Mouse (Mus musculus) embryo, embryonic 9.5 days (tissue): ENCODE results near the gene Alad.

Experiments
- DNase-seq: peaks from one replicate; pipeline ENCODE4 v3.0.0-alpha.2; 2017; ENCODE audit errors: extremely low spot score

Alad gene

GRCm38 (mm10) chr4:62517538-62518415, 1.9 kb downstream of the Alad start:
- no peak for DNase-seq

GRCm38 (mm10) chr4:62517046-62517445, 2.7 kb downstream of the Alad start:
- no peak for DNase-seq

- no peak for DNase-seq
These were observed 3.1 kb downstream of the Alad start for GRCm38 (mm10) chr4:62516579-62516978.

DNA sequence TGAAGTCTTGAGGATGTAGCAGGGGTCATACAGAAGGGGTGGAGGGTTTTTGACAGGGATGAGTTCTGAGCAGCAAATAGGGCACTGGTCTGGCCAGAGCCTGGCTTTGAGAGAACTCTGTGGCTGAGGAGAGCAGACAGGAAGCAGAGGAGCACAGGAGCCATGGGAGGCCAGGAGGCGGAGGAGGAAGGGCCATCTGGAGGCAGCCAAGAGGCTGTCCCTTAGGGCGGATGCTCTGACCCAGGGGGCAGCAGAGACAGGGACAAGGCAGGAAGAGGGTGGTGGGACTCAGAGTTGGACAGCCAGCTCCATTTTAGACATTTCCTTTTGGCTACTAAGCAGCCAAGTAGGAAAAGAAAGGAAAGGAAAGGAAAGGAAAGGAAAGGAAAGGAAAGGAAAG, 3.6 kb downstream of the Alad start:
- DNase-seq: no peak

DNA sequence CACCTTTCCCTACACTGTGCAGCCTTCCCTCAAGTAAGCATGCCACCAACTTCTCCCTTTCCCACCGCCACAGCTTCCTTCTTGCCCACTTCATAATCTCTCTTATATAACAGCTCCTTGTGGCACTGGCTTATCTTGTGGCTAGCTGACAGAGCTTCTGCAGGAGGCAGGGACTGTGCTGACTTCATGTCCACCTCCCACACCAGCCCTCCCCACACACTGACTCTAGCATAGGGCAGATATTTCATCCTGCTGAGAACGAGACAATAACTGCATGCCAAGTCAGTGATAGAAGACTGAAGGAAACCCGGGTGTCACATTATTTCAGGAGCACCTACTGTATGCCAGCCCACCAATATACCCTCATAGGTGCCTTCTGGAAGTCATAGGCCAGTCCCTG, 4.2 kb downstream of the Alad start:
- no peak for DNase-seq

DNA sequence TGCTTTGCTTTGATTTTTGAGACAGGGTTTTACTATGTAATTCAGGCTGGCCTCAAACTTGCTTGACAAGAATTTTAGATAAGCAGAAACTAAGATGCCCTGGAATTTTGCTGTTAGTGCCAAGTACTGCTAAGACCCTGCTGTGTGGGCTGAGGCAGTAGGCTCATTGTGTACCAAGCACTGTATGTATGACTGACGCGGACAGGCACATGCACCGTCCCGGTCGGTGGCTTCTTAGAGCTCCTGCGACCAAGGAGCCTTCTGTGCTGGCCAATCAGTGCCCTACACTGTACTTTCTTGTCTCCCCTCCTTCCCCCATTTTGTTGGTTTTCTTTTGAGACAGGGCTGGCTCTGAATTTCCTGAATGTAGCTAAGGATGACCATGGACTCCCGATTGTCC, 4.7 kb downstream of the Alad start:
- DNase-seq: no peak

- DNase-seq: no peak
These were observed 5.7 kb downstream of the Alad start for GRCm38 (mm10) chr4:62513998-62514506.

GRCm38 (mm10) chr4:62509946-62510345, 9.8 kb downstream of the Alad start:
- DNase-seq: no peak

DNA sequence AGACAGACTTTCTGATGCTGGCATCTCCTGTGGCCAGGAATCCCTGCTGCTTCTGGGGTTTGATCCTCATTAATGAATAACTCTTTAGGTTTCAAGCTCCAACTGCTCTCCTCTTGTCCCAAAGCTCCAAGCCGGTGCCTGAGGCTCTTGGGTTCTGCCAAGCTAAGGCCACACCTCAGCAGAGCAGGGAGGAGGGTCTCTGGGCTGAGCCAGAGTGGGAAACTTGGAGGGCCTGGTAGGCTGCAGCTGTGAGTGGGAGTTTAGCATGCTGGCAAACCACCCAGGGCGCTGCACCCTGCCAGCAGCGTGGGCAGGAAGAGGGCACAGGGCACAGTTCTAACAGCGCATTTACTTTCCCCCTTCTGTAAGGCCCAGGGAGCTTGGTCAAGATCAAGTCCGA, 10.9 kb downstream of the Alad start:
- no peak for DNase-seq

DNA sequence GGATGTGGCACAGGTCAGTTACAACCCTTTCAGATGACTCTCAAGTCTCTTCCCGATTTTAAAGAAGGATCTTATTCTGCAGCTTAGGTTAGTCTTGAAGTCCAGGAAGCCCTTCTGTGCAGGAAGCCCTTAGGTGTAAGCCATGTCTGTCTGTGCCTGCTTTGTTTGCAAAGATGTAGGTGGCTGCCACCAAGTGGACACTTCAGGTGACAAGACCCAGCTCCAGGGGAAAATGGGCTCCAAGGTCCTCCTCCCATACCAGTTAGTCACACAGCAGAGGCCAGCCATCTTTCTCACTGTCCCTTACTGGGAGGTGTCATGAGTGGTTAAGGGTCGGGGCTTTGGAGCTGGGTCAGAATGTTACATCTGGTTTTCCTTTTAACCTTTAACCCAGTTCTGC, 12.9 kb downstream of the Alad start:
- no peak for DNase-seq

GRCm38 (mm10) chr4:62505991-62506390, 13.7 kb downstream of the Alad start:
- no peak for DNase-seq

DNA sequence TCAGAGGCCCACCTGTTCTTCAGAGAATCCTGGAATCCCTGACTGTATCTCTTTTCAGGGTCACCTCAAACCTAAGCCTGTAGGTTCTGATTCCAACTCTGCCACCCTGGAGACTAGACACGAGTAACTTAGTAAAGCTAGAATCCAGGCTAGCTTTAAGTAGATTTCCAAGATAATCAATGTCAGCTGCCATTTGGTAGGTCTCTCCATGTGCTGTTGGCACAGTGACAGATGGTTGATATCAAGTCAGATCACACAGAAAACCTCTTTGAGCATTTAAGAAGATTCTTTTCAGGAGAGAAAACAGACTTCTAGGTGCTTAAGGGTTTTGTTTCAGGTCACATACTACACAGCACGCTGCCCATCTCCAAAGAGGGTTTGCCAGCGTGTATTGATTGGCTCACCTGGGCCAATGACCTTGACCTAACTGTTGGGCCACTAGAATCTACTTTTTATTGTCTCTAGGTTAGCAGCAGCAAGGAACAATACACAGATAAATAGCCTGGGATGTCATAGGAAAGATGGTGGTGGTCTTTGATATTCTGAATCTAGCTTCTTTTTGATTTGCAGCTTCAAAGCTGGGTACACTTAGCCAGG, 16.2 kb downstream of the Alad start, which contains the start of gene Hdhd3:
Gene Hdhd3 (minus strand): TSS at position 94 of the 597 bp plus-strand sequence.
- DNase-seq: no peak

DNA sequence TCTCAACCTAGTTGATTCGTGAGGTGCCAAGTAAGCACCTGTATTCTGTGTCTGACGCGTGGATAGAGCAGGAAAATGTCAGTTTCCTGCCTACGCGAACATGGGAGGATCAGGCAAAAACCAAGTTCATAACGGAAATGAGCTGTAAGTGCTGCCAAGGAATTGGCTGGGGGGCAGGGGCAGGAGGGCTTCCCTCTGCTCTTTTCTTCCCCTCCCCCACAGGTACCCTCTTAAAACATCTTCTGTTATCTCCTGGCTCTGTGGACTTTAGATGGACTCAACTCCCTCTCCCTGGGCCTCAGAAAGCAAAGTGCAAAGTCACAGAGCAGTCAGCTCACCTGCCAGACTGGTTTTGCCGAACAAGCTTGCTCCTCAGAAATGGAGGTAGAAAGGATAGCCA, 16.7 kb downstream of the Alad start:
- DNase-seq: no peak

- peak; percentile 94 for DNase-seq
These were observed 17.6 kb downstream of the Alad start for GRCm38 (mm10) chr4:62501964-62502732.

- no peak for DNase-seq
These were observed 18.2 kb downstream of the Alad start for GRCm38 (mm10) chr4:62501534-62501933.

DNA sequence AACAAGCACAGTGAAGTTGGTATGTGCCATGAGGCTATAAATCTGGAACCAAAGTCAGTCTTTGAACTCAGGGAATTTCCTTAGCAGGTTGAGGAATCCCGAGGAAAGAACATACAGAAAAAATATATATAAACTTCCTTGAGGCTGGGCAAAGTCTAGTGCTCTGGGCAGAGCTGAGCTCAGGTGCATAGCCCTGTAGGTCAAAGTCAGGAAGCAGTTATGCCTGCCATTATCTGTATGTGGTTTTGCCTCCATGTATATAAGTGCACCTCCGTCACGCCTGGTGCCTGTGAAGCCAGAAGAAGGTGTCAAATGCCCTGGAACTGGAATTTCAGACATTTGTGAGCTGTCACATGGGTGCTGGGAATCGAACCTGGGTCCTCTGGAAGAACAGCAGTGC, 18.9 kb downstream of the Alad start:
- DNase-seq: no peak

DNA sequence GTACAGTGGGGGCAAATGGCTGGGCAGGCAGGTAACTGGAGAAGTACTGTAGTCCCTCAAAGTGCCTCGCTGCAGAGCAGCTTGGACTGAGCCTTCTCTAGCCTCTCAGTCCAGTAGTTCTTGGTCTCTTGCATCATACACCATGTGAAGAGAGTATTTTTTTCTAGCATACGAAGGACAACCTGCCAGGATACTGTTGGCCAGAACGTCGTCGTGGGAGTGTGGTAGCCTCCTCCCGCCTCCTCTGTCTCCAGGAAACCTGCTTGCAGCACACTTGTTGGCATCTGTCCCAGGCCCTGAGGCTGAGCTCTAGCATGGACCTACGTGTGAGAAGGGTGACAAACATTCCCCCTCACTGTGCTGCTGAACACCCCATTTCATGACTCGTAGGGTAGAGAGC, 22.9 kb downstream of the Alad start:
- DNase-seq: no peak

- no peak for DNase-seq
These were observed 23.8 kb downstream of the Alad start for GRCm38 (mm10) chr4:62495946-62496345.

GRCm38 (mm10) chr4:62494230-62494629, 25.5 kb downstream of the Alad start:
- no peak for DNase-seq

GRCm38 (mm10) chr4:62492682-62493081, 27.0 kb downstream of the Alad start:
- no peak for DNase-seq

- DNase-seq: no peak
These were observed 31.8 kb downstream of the Alad start for GRCm38 (mm10) chr4:62487914-62488313.

DNA sequence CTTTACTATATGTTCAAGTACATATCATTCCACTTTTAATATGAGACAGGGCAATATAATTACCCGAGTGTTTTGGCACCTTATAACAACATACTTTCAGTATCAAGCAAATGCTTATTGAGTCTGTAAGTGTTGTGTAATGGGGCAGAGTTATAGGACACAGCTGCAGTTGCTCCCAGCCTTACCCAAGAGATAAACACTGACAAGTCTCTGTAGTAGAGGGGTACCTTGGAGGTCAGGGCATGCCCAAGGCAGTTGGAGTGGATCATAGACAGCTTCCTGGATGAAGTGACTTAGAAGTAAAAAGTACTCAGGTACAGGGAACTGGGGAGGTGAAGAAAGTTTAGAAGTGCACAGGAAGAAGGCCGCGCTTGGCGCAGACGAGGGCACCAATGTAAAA, 32.5 kb downstream of the Alad start:
- no peak for DNase-seq
